Mouse (Mus musculus): ENCODE measurements around the gene H2-T3. TPM values are rescaled to one million over a fixed set of nuclear protein-coding genes. Genes with fewer than 3 reads are reported as not detected.
"Not testable (repeated sequence)": the region's sequence is repeated elsewhere in the genome, so short reads cannot be mapped to it uniquely, and the experiment has no call there.

Gene H2-T3
- polyA plus RNA-seq, 1 experiment from 2014 or later, result not detected

DNA sequence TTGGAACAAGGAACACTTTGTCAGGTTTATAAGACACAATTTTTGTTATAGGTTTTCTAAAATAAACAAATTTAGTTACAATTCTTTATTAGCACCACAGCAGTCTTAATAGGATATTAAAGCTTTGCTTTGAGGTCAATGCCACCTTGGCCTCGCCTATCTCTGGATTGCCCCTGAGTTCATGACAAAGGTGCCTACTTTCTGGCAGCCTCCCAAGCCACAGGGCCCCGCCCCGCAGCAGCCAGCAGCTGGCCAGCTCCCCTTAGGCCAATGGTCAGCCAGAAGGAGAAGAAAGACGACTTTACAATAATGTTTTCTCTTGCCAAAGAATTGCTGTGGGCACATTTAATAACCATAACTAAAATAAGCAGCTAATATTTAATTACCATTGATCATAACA lies 38.9 kb downstream of the H2-T3 start:
- not testable (repeated sequence) for DNase-seq (ENCODE audit: low spot score); H3K4me2 ChIP-seq (ENCODE audit: low read depth); H3K4me3 ChIP-seq (ENCODE audit: low read depth, low read length); H3K9ac ChIP-seq (ENCODE audit: low read length); H3K36me3 ChIP-seq (ENCODE audit: control insufficient read depth, insufficient read depth, low read length); ATAC-seq (ENCODE audit: insufficient read depth, low FRiP score, low TSS enrichment); H3K4me1 ChIP-seq (ENCODE audit: control insufficient read depth, insufficient read depth, low read length); H3K27ac ChIP-seq (ENCODE audit: low read depth, low read length); H3K9me3 ChIP-seq (ENCODE audit: control insufficient read depth, low read length)
- peaks cover 18% of the 10 kb centered on the region for H3K27me3 ChIP-seq (ENCODE audit: control insufficient read depth, insufficient read depth, low read length)
- 49% methylated on average over 4 of the region's 4 CpGs for WGBS

DNA sequence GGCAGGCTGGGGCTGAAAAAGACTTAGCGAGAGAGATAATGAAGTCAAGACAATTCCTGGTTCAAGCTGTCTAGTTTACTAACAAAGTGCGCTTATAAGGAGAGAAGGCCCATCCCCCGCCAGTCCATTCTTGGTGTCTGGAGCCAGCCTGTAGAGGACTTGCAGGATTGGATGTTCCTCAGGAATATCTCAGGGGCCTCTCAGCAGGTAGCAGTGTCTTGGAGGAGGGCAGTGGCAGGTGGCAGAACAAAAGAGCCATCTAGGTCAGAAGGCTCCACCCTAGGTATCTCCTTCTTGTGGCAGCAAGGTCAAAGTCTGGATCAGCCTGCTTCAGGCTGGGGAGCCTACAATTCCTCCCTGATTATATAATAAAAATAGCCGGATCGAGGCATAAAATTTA lies 41.6 kb downstream of the H2-T3 start:
- not testable (repeated sequence) for H3K27ac ChIP-seq (ENCODE audit: low read depth, low read length); H3K4me1 ChIP-seq (ENCODE audit: control insufficient read depth, insufficient read depth, low read length); H3K4me2 ChIP-seq (ENCODE audit: low read depth); DNase-seq (ENCODE audit: low spot score); H3K36me3 ChIP-seq (ENCODE audit: control insufficient read depth, insufficient read depth, low read length); H3K4me3 ChIP-seq (ENCODE audit: low read depth, low read length); ATAC-seq (ENCODE audit: insufficient read depth, low FRiP score, low TSS enrichment); H3K9me3 ChIP-seq (ENCODE audit: control insufficient read depth, low read length); H3K9ac ChIP-seq (ENCODE audit: low read length)
- peaks cover 28% of the 10 kb centered on the region for H3K27me3 ChIP-seq (ENCODE audit: control insufficient read depth, insufficient read depth, low read length)
- WGBS, result 75% methylated on average over 5 of the region's 5 CpGs

DNA sequence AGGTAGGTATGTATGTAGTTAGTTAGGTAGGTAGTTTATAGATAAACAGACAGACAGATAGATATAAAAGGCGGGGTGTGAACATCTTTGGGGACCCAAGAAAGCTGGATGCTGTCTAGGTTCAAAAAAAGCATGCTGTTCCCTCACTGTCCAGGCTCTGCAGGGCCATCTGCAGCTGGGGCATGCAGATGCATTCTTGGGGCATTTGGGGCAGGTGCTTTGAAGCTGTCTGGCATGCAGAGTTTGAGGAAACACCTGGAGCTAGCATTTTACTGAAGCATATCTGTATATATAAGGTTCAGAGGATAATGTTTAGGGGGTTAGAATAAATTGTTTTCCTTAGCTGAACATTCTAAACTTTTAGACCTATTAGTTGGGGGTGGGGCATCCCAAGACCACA lies 43.1 kb downstream of the H2-T3 start:
- H3K4me2 ChIP-seq (ENCODE audit: low read depth); H3K4me1 ChIP-seq (ENCODE audit: control insufficient read depth, insufficient read depth, low read length); H3K4me3 ChIP-seq (ENCODE audit: low read depth, low read length); H3K36me3 ChIP-seq (ENCODE audit: control insufficient read depth, insufficient read depth, low read length); H3K27ac ChIP-seq (ENCODE audit: low read depth, low read length); ATAC-seq (ENCODE audit: insufficient read depth, low FRiP score, low TSS enrichment); H3K9me3 ChIP-seq (ENCODE audit: control insufficient read depth, low read length); DNase-seq (ENCODE audit: low spot score); H3K9ac ChIP-seq (ENCODE audit: low read length): not testable (repeated sequence)
- H3K27me3 ChIP-seq (ENCODE audit: control insufficient read depth, insufficient read depth, low read length), result peaks cover 37% of the 10 kb centered on the region
- WGBS, result 86% methylated on average over 1 of the region's 1 CpGs

DNA sequence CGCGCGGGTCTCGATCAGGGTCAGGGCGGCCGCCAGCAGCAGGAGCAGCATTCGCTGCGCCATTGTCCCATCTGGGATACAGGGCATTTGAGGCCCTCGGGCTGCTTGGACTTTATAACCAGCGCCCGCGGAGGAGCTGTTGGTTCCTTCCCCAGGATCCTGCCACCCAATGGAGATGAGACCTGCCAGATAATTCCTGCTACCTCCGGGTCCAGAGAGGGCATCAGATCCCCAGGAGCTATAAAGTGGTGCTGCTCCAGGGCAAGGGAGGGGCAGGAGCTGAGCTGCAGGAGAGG lies 44.3 kb downstream of the H2-T3 start:
- H3K27me3 ChIP-seq (ENCODE audit: control insufficient read depth, insufficient read depth, low read length), result peaks cover 37% of the 10 kb centered on the region

DNA sequence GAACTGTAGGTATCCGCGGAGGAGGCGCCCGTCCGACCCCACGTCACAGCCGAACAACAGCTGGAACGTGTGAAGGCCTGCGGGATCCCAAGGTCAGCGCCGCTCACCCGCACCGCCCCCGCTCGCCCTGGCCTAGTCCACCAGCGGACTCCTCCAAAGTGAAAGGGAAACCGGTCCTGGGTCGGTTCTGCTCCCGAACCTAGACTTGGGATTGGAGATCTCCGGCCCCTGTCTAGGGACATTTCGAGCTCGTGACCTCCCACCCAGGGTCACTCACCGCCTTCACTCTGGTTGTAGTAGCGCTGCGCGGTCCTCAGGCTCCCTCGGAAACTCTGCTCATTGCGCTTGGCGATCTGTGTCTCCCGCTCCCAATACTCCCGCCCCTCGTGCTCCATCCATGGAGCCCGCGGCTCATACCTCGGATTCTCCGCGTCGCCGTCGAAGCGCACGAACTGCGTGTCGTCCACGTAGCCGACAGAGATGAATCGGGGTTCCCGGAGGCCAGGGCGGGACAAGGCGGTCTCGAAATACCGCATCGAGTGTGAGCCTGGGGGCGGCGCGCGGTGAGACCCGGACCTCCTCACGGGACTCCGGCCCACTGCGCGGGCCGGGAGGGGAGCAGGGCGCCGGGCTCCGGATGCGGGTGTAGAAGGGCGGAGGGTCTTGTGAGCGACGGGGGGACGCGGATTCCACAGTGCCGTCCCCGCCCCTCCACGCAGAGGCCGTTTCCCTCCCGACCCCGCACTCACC lies 44.8 kb downstream of the H2-T3 start:
- no peaks in the 10 kb centered on the region for H3K4me1 ChIP-seq (ENCODE audit: control insufficient read depth, insufficient read depth, low read length)
- 2% methylated on average over 77 of the region's 78 CpGs for WGBS
- no peaks in the 10 kb centered on the region for H3K36me3 ChIP-seq (ENCODE audit: control insufficient read depth, insufficient read depth, low read length)
- no peak overlapping the region for H3K9ac ChIP-seq (ENCODE audit: low read length)
- H3K27me3 ChIP-seq (ENCODE audit: control insufficient read depth, insufficient read depth, low read length), result peaks cover 37% of the 10 kb centered on the region
- ATAC-seq (ENCODE audit: insufficient read depth, low FRiP score, low TSS enrichment) (no peak), DNase-seq (ENCODE audit: low spot score) (no peak)
- peak overlapping the region; percentile 34 for H3K4me2 ChIP-seq (ENCODE audit: low read depth)
- H3K9me3 ChIP-seq (ENCODE audit: control insufficient read depth, low read length), result no peaks in the 10 kb centered on the region
- peak overlapping the region; percentile 11 for H3K4me3 ChIP-seq (ENCODE audit: low read depth, low read length)
- H3K27ac ChIP-seq (ENCODE audit: low read depth, low read length), result no peak overlapping the region

More for the DNA sequence above, 44.3 kb downstream of the H2-T3 start:
- H3K27ac ChIP-seq (ENCODE audit: low read depth, low read length); ATAC-seq (ENCODE audit: insufficient read depth, low FRiP score, low TSS enrichment); DNase-seq (ENCODE audit: low spot score); H3K9me3 ChIP-seq (ENCODE audit: control insufficient read depth, low read length); H3K36me3 ChIP-seq (ENCODE audit: control insufficient read depth, insufficient read depth, low read length); H3K4me1 ChIP-seq (ENCODE audit: control insufficient read depth, insufficient read depth, low read length); H3K9ac ChIP-seq (ENCODE audit: low read length): not testable (repeated sequence)
- WGBS, result 0% methylated on average over 13 of the region's 13 CpGs
- H3K4me2 ChIP-seq (ENCODE audit: low read depth), result peak overlapping the region; percentile 34
- peak overlapping the region; percentile 11; the same call in 1 of the 2 replicates for H3K4me3 ChIP-seq (ENCODE audit: low read depth, low read length)

DNA sequence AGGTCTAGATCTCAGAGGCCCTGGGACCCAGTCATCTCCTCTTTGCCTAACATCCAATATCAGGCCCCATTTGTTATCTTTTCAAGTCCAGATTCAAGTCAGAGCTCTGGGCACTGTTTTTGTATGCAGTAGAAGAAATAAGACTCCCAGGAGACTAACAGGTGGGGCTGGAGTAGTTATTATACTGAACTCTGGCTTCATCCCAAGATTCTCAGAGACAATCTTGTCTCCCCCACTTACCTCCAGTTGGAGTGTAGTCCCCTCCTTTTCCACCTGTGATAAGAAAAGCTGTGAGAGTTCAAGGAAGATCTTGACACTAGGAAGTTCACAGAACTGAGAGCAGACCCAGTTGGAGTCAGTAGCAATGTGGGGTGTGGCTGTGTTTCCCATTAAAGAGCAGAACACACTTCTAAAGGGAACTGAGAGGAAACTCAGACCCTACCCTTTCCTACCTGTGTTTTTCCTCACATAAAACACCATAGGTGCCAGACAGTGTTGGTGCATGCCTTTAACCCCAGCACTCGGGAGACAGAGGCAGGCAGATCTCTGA lies 53.7 kb downstream of the H2-T3 start:
- not testable (repeated sequence) for H3K9ac ChIP-seq (ENCODE audit: low read length); H3K4me3 ChIP-seq (ENCODE audit: low read depth, low read length); DNase-seq (ENCODE audit: low spot score); ATAC-seq (ENCODE audit: insufficient read depth, low FRiP score, low TSS enrichment); H3K9me3 ChIP-seq (ENCODE audit: control insufficient read depth, low read length); H3K27me3 ChIP-seq (ENCODE audit: control insufficient read depth, insufficient read depth, low read length); H3K4me1 ChIP-seq (ENCODE audit: control insufficient read depth, insufficient read depth, low read length); H3K27ac ChIP-seq (ENCODE audit: low read depth, low read length); H3K4me2 ChIP-seq (ENCODE audit: low read depth); H3K36me3 ChIP-seq (ENCODE audit: control insufficient read depth, insufficient read depth, low read length)
- 86% methylated on average over 1 of the region's 1 CpGs for WGBS

Other genes starting within 250 kb of the H2-T3 start
- 103 and 113 TPM in 2 replicates for gene Abcf1, start 220.5 kb downstream of the H2-T3 start, polyA plus RNA-seq (2014; fragmentation: Nextera tagmentation; extraction: Ambion mirVana)
- gene Gnl1, start 210.4 kb downstream of the H2-T3 start, polyA plus RNA-seq (2014; fragmentation: Nextera tagmentation; extraction: Ambion mirVana), result 35.7 and 36.5 TPM in 2 replicates
- gene Prr3, start 210.1 kb downstream of the H2-T3 start, polyA plus RNA-seq (2014; fragmentation: Nextera tagmentation; extraction: Ambion mirVana), result 39.3 and 44.4 TPM in 2 replicates
- gene H2-T24, start 169.7 kb downstream of the H2-T3 start, polyA plus RNA-seq (2014; fragmentation: Nextera tagmentation; extraction: Ambion mirVana), result 3.5 and 3.6 TPM in 2 replicates
- 2.7 and 3.0 TPM in 2 replicates for gene H2-T23, start 157.4 kb downstream of the H2-T3 start, polyA plus RNA-seq (2014; fragmentation: Nextera tagmentation; extraction: Ambion mirVana)
- gene H2-T22, start 147.5 kb downstream of the H2-T3 start, polyA plus RNA-seq (2014; fragmentation: Nextera tagmentation; extraction: Ambion mirVana), result 9.2 and 10.2 TPM in 2 replicates
- gene Gm6034, start 147.3 kb downstream of the H2-T3 start, polyA plus RNA-seq (2014; fragmentation: Nextera tagmentation; extraction: Ambion mirVana), result not detected in 2 replicates
- gene Gm11127, start 131.9 kb downstream of the H2-T3 start, polyA plus RNA-seq (2014; fragmentation: Nextera tagmentation; extraction: Ambion mirVana), result not detected in 2 replicates
- not detected in 2 replicates for gene Gm19684, start 68.6 kb downstream of the H2-T3 start, polyA plus RNA-seq (2014; fragmentation: Nextera tagmentation; extraction: Ambion mirVana)
- not detected in 2 replicates for gene Gm7030, start 60.9 kb downstream of the H2-T3 start, polyA plus RNA-seq (2014; fragmentation: Nextera tagmentation; extraction: Ambion mirVana)
- gene Gm8909, start 21.8 kb downstream of the H2-T3 start, polyA plus RNA-seq (2014; fragmentation: Nextera tagmentation; extraction: Ambion mirVana), result not detected in 2 replicates
- gene Rpp21, start 67.8 kb upstream of the H2-T3 start, polyA plus RNA-seq (2014; fragmentation: Nextera tagmentation; extraction: Ambion mirVana), result 86.5 and 87.2 TPM in 2 replicates
- gene Trim39, start 82.0 kb upstream of the H2-T3 start, polyA plus RNA-seq (2014; fragmentation: Nextera tagmentation; extraction: Ambion mirVana), result 18.0 and 19.8 TPM in 2 replicates
- not detected in 2 replicates for gene H2-M10.2, start 96.2 kb upstream of the H2-T3 start, polyA plus RNA-seq (2014; fragmentation: Nextera tagmentation; extraction: Ambion mirVana)
- not detected in 2 replicates for gene H2-M10.1, start 135.9 kb upstream of the H2-T3 start, polyA plus RNA-seq (2014; fragmentation: Nextera tagmentation; extraction: Ambion mirVana)
- gene H2-M10.3, start 178.1 kb upstream of the H2-T3 start, polyA plus RNA-seq (2014; fragmentation: Nextera tagmentation; extraction: Ambion mirVana), result not detected in 2 replicates

All from neural tube, embryonic 11.5 days (tissue).